Mouse (Mus musculus) hindbrain, embryonic 14.5 days (tissue): ENCODE measurements around the gene Zfp628. TPM values are rescaled to one million over a fixed set of nuclear protein-coding genes. Genes with fewer than 3 reads are reported as not detected.
A peak's percentile ranks its signal among the peaks of the same experiment; 100 is the strongest.

Experiments
- ATAC-seq: fragments of 200-750 bp; cut with Nextera tagmentation; 2 replicates; pipeline ENCODE4 v1.8.0; 2017; ENCODE audit warnings: moderate number of reproducible peaks, mild to moderate bottlenecking, moderate TSS enrichment, moderate library complexity; ENCODE audit not compliant: low FRiP score
- DNase-seq: peaks from one replicate; pipeline ENCODE4 v3.0.0-alpha.2; 2015; ENCODE audit warnings: low spot score
- H3K27ac ChIP-seq: fragments of 300-500 bp; sonication (generic); 2 replicates; pipeline ENCODE4 v1.5.1; 2014; ENCODE audit warnings: mild to moderate bottlenecking, moderate library complexity
- H3K27me3 ChIP-seq: fragments of 300-500 bp; sonication (generic); 2 replicates; pipeline ENCODE4 v1.6.1; 2014; ENCODE audit warnings: mild to moderate bottlenecking, low read length, mixed read lengths; ENCODE audit not compliant: control insufficient read depth, insufficient read depth
- H3K36me3 ChIP-seq: fragments of 300-500 bp; sonication (generic); replicated peaks from 2 replicates; pipeline ENCODE4 v1.6.1; 2014; ENCODE audit not compliant: control insufficient read depth, insufficient read depth
- H3K4me1 ChIP-seq: fragments of 300-500 bp; sonication (generic); replicated peaks from 2 replicates; pipeline ENCODE4 v1.6.1; 2014; ENCODE audit warnings: antibody characterized with exemption, low read length, mixed read lengths; ENCODE audit not compliant: control insufficient read depth, insufficient read depth
- H3K4me2 ChIP-seq: fragments of 300-500 bp; sonication (generic); replicated peaks from 2 replicates; pipeline ENCODE4 v1.6.1; 2014; ENCODE audit warnings: mild to moderate bottlenecking, moderate library complexity
- H3K4me3 ChIP-seq: fragments of 300-500 bp; sonication (generic); replicated peaks from 2 replicates; pipeline ENCODE4 v1.5.1; 2014; ENCODE audit warnings: mild to moderate bottlenecking, low read length
- H3K9ac ChIP-seq: fragments of 300-500 bp; sonication (generic); 2 replicates; pipeline ENCODE4 v1.6.1; 2014
- H3K9me3 ChIP-seq: fragments of 300-500 bp; sonication (generic); 2 replicates; pipeline ENCODE4 v1.6.1; 2016; ENCODE audit warnings: low read length; ENCODE audit not compliant: control insufficient read depth
- WGBS: fragments of 180-500 bp; shearing (Covaris S2); extraction: QIAGEN DNeasy Blood & Tissue Kit; methylation state at CpG from one replicate; pipeline ENCODE4 v1.1.7; 2014; 5-methylcytosine and 5-hydroxymethylcytosine counted together
- polyA plus RNA-seq: library from polyadenylated mRNA; unstranded; fragments of >200 nt; fragmentation: Nextera tagmentation; extraction: Ambion mirVana; gene quantifications from 2 replicates; pipeline ENCODE4 v1.2.1, GENCODE M21; 2014

The Zfp628 gene
- polyA plus RNA-seq, 1 experiment from 2014 or later, result 4.2 TPM

GRCm38 (mm10) chr7:4947855-4948254, 32.8 kb downstream of the Zfp628 start:
- no peak overlapping the region for H3K4me3 ChIP-seq
- WGBS, result 45% methylated on average over 2 of the region's 2 CpGs
- no peak overlapping the region for H3K4me2 ChIP-seq
- H3K36me3 ChIP-seq, result no peaks in the 10 kb centered on the region
- DNase-seq, result no peak
- no peak overlapping the region for H3K9ac ChIP-seq
- H3K27ac ChIP-seq, result no peak overlapping the region
- H3K27me3 ChIP-seq, result no peaks in the 10 kb centered on the region
- no peaks in the 10 kb centered on the region for H3K4me1 ChIP-seq
- H3K9me3 ChIP-seq, result no peaks in the 10 kb centered on the region
- no peak for ATAC-seq

GRCm38 (mm10) chr7:4948386-4948785, 33.4 kb downstream of the Zfp628 start:
- Histone ChIP-seq H3K4me3 (no peak overlapping the region), H3K9me3 (no peaks in the 10 kb centered on the region), H3K27ac (no peak overlapping the region), H3K36me3 (no peaks in the 10 kb centered on the region), H3K27me3 (no peaks in the 10 kb centered on the region), H3K4me1 (no peaks in the 10 kb centered on the region), H3K4me2 (no peak overlapping the region), H3K9ac (no peak overlapping the region)
- ATAC-seq (no peak), DNase-seq (no peak)
- 84% methylated on average over 6 of the region's 6 CpGs for WGBS

DNA sequence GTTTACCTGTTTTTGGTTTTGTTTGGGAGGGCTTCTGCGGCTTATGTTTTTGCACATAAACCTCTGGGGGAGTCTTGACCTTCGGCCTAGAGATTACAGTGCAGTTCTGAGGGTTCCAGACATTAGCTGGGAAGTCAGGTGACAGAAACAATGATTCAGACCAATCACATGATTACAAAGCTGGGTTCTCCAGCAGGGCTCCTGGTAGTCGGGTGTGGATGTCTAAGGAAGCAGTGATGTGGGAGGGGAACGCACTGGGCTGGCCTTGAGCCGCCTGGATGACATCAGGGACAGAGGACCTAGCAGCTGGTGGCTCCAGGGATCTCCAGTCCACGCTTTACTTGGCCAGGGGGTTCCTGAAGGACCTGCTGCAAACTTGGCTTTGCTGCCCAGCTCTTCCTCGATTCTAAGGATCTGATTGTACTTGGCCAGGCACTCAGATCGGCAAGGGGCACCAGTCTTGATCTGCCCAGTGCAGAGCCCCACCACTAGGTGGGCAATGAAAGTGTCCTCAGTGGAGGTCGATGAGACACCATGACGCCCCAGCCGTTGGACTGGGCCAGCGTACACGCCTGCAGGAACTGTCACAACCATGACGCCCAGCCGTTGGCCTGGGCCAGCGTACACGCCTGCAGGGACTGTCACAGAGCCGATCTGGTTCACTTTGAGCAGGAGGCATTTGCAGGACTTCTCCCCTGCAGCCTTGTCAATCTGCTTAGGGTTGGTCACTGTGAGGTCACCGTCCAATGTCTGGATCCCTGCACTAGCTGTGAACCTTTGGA, 35.7 kb downstream of the Zfp628 start:
- no peak for ATAC-seq
- Histone ChIP-seq H3K4me3 (no peak overlapping the region), H3K9me3 (no peaks in the 10 kb centered on the region), H3K27me3 (no peaks in the 10 kb centered on the region), H3K4me1 (no peaks in the 10 kb centered on the region), H3K4me2 (no peak overlapping the region), H3K27ac (no peak overlapping the region), H3K9ac (no peak overlapping the region), H3K36me3 (no peaks in the 10 kb centered on the region)
- DNase-seq, result no peak
- WGBS, result 88% methylated on average over 19 of the region's 19 CpGs

GRCm38 (mm10) chr7:4953815-4954445, 38.9 kb downstream of the Zfp628 start:
- 37% methylated on average over 10 of the region's 10 CpGs for WGBS
- DNase-seq (no peak), ATAC-seq (no peak)
- Histone ChIP-seq H3K4me1 (no peaks in the 10 kb centered on the region), H3K4me3 (no peak overlapping the region), H3K9ac (no peak overlapping the region), H3K9me3 (no peaks in the 10 kb centered on the region), H3K36me3 (no peaks in the 10 kb centered on the region), H3K27ac (no peak overlapping the region), H3K4me2 (no peak overlapping the region), H3K27me3 (no peaks in the 10 kb centered on the region)

DNA sequence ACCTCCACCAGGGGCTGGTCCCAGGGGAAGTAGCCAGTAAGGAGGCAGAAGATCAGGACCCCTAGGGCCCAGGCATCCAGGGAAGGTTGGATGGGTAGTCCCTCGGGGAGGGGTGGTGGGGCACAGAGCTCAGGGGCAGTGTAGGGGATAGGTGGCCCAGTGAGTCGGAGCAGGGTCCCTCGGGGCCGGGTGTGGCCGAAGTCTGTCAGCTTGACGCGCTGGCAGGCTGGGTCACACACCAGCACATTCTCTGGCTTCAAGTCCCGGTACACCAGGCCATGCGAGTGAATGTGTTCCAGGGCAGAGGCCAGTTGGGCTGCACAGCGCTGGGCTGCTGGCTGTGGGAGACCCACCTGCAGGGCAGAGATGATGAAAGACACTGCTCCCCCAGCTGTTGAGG, 42.3 kb downstream of the Zfp628 start:
- Histone ChIP-seq H3K36me3 (no peaks in the 10 kb centered on the region), H3K9ac (no peak overlapping the region), H3K4me2 (no peak overlapping the region), H3K27me3 (no peaks in the 10 kb centered on the region), H3K4me1 (no peaks in the 10 kb centered on the region), H3K9me3 (no peaks in the 10 kb centered on the region), H3K27ac (no peak overlapping the region), H3K4me3 (no peak overlapping the region)
- 86% methylated on average over 10 of the region's 10 CpGs for WGBS
- DNase-seq (no peak), ATAC-seq (no peak)

DNA sequence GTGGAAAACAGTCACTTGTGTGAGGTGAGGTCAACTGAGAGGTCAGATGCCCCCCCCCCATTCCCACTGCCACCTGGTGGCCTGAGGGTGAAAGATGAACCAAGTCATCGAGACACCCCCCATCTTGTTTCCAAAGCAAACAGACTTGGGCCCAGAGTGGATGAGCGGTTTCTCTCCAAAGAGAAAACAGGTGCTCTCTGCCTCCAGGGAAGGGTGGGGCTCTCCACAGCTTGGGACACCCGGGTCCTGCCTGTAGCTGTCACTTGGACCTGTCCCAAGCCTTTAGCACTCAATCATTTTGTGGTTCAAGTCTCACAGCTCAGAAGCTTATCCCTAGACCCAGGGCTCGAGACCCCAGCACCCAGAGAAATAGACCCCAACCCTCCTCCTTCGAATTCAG, 48.5 kb downstream of the Zfp628 start:
- DNase-seq, result peak; percentile 19
- 77% methylated on average over 5 of the region's 5 CpGs for WGBS
- Histone ChIP-seq H3K4me1 (no peaks in the 10 kb centered on the region), H3K27ac (no peak overlapping the region), H3K36me3 (no peaks in the 10 kb centered on the region), H3K27me3 (no peaks in the 10 kb centered on the region), H3K9me3 (no peaks in the 10 kb centered on the region), H3K9ac (no peak overlapping the region), H3K4me2 (no peak overlapping the region), H3K4me3 (no peak overlapping the region)
- ATAC-seq, result no peak

GRCm38 (mm10) chr7:4964272-4964671, 49.3 kb downstream of the Zfp628 start, which contains the start of gene Sbk2:
Gene Sbk2 (minus strand): TSS chr7:4964406.
- DNase-seq (peak; percentile 44), ATAC-seq (peak; percentile 64; the same call in 1 of the 2 replicates)
- no peaks in the 10 kb centered on the region for H3K36me3 ChIP-seq
- no peaks in the 10 kb centered on the region for H3K9me3 ChIP-seq
- no peaks in the 10 kb centered on the region for H3K27me3 ChIP-seq
- H3K9ac ChIP-seq, result no peak within 1 kb of the TSS
- no peak within 1 kb of the TSS for H3K27ac ChIP-seq
- no peak within 1 kb of the TSS for H3K4me3 ChIP-seq
- 7% methylated on average over 10 of the region's 10 CpGs for WGBS
- no peaks in the 10 kb centered on the region for H3K4me1 ChIP-seq
- H3K4me2 ChIP-seq, result no peak within 1 kb of the TSS

DNA sequence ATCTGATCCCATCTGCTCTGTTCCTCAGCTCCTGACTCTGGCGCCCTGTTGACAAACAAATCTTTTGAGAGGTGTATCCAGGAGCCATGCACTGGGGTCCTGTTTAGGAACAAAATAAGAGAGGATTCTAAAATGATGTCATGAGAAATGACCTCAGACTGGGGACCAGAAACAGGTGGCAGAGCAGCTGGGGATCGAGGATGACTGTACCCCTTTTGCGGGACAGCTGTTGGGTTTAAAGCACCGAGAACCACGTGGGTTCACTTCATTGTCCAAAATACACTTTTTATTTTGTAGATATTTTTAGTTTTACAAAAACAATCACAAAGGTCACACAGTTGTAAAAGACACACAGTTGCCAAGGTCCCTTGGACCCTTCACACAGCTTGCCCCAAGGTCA, 50.0 kb downstream of the Zfp628 start:
- H3K27me3 ChIP-seq, result no peaks in the 10 kb centered on the region
- no peak overlapping the region for H3K4me3 ChIP-seq
- H3K4me2 ChIP-seq, result no peak overlapping the region
- DNase-seq, result no peak
- ATAC-seq, result no peak
- no peak overlapping the region for H3K27ac ChIP-seq
- no peaks in the 10 kb centered on the region for H3K9me3 ChIP-seq
- no peak overlapping the region for H3K9ac ChIP-seq
- WGBS, result 84% methylated on average over 5 of the region's 5 CpGs
- H3K36me3 ChIP-seq, result no peaks in the 10 kb centered on the region
- H3K4me1 ChIP-seq, result no peaks in the 10 kb centered on the region

DNA sequence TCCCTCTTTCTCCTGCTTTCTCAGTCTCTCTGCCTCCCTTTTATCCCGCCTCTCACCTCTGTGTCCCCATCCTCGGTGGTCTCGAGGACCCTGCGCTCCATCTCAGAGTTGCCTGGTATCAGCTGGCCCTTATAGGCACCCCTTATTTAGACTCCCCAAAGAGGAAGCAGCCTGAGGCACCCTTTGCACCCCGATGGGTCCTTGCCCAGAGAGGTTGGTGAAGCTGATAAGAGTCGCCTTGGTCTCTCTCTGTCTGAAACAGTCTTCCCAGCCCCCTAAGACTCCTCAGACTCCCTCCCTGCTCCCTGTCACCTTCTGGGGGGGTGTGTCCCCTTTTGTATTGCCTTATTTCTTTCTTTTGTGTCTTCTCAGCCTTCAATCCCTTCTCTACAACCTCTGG, 56.1 kb downstream of the Zfp628 start, which contains the start of gene Sbk3:
TSS of gene Sbk3 (minus strand) at position 101 of the 400 bp plus-strand sequence.
- Histone ChIP-seq H3K9me3 (no peaks in the 10 kb centered on the region), H3K4me1 (no peaks in the 10 kb centered on the region), H3K27me3 (no peaks in the 10 kb centered on the region), H3K4me2 (no peak within 1 kb of the TSS), H3K9ac (no peak within 1 kb of the TSS), H3K4me3 (no peak within 1 kb of the TSS), H3K36me3 (no peaks in the 10 kb centered on the region), H3K27ac (no peak within 1 kb of the TSS)
- ATAC-seq (no peak), DNase-seq (no peak)
- WGBS, result 37% methylated on average over 6 of the region's 6 CpGs
